Mouse (Mus musculus): ENCODE results near the gene Pax5. TPM values are rescaled to one million over a fixed set of nuclear protein-coding genes. Genes with fewer than 3 reads are reported as not detected.
"Not testable (repeated sequence)": the region's sequence is repeated elsewhere in the genome, so short reads cannot be mapped to it uniquely, and the experiment has no call there.

The Pax5 gene
- 18.0 and 35.6 TPM in 2 replicates for polyA plus RNA-seq (2011; ENCODE audit: insufficient read depth, insufficient read length, low replicate concordance, missing spikeins)

DNA sequence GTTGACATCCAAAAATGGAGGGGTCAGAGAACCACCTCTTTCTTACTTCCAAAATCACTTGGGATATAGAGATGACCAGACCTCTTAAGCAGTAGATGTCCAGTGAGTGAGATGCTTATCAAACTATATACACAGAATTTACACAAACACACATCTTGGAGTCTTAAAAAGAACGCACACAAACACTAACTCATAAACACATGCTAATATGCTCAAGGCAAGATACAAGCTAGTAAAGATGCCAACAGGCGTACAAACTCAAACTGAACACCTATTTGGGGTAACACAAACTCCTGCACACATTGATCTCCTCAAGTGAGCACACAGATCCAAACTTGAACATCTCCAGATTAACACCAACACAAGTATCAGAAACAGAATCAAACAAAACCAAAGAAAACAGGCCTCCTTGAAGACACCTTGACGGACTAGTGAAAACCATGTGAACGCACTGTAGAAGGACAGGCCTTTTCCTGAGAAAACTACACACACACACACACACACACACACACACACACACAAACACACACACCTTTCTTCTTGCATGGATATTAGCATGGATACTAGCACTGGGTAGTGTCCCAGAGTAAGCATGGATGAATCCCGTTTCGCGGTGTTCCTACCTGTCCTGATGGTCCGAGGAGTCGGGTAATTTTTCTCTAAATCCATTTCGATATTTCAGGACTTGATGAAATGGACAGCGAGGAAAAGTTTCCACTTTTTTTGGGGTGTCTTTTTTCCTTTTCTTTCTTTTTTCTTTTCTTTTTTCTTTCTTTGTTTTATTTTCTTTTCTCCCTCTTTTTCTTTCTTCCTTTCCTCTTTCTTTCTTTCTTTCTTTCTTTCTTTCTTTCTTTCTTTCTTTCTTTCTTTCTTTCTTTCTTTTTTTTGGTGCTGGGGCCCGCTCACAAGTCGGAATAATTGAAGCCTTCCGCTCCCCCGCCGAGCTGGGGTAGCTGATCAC lies at the start of gene Pax5:
TSS of gene Pax5 (minus strand) at position 748 of the 961 bp plus-strand sequence.
- TF ChIP-seq POLR2A (IDR thresholded peaks at IDR 0.05; ENCODE audit: borderline replicate concordance, control insufficient read depth, low read depth, low read length): no peak
- TF ChIP-seq CTCF (IDR thresholded peaks at IDR 0.05; ENCODE audit: control insufficient read depth, insufficient read depth, low read length): no peak
- WGBS: 36% methylated on average over 16 of the region's 16 CpGs
- Histone ChIP-seq H3K4me3 (replicated peaks; ENCODE audit: control insufficient read depth, low read depth, low read length) (peak within 1 kb of the TSS; percentile 57), H3K27ac (ENCODE audit: control insufficient read depth, insufficient read depth, low read depth, low read length, poor library complexity) (peak within 1 kb of the TSS; percentile 97), H3K4me1 (ENCODE audit: control insufficient read depth, insufficient read depth, low read length) (no peaks in the 10 kb centered on the region; the same call in 1 of the 2 replicates)

DNA sequence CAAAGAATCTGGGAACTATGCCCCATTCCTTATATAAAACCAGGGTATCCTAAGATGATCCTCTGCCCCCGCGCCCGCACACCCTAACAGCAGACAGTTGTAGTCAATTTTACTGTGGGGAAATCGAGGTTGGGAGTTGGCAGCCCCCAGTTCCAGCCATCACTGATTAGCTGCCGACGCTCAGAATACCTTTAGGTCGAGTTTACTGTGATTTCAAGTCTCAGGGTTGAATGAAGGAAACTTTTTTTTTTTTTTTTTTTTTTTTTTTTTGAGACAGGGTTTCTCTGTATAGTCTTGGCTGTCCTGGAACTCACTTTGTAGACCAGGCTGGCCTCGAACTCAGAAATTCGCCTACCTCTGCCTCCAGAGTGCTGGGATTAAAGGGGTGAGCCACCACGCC lies 46.8 kb upstream of the Pax5 start:
- Histone ChIP-seq H3K4me3 (replicated peaks; ENCODE audit: control insufficient read depth, low read depth, low read length) (peak overlapping the region; percentile 97), H3K27ac (ENCODE audit: control insufficient read depth, insufficient read depth, low read depth, low read length, poor library complexity) (peak overlapping the region; percentile 98)
- not testable (repeated sequence) for H3K4me1 ChIP-seq (ENCODE audit: control insufficient read depth, insufficient read depth, low read length)
- 6% methylated on average over 10 of the region's 10 CpGs for WGBS

DNA sequence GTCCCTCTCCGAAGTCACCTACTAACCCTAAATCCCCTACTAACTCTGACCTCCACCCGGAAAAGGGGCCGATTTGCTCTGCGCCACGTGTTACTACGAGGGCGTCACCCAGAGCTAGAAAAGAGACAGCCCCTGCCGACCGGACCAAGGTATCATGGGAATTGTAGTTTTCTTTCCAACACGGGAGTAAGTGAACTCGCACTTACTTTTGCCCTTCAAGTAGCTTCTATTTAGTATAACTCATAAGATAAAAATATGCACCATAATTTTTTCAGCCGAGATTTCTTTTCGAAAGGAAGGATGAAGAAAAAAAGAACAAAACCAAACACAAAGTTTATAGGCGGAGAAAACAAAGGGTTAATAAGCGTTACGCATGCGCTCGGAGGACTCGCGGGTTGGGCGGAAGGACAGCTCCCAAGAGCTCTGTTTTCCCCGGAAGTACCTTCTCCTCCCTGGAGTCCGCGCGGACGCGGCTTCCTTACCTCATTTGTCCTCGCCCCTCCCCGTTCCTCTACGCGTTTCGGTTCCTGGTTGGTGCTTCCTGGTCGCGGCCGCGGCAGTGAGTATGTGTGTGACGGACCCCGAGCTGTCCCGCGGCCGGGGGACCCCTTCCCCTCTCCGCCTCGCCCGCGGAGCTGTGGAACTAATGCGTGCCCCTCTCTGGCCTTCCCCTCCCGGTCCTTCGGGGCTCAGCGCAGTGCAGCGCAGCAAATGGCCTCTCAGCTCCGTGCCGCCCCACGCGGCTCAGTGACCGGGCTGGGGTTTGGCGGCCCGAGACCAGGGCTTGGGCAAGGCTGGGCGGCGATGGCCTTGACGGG lies 46.1 kb upstream of the Pax5 start:
- Histone ChIP-seq H3K4me1 (ENCODE audit: control insufficient read depth, insufficient read depth, low read length) (no peaks in the 10 kb centered on the region), H3K27ac (ENCODE audit: control insufficient read depth, insufficient read depth, low read depth, low read length, poor library complexity) (peak overlapping the region; percentile 98), H3K4me3 (replicated peaks; ENCODE audit: control insufficient read depth, low read depth, low read length) (peak overlapping the region; percentile 97)
- WGBS: under 1% methylated on average over 60 of the region's 60 CpGs
- TF ChIP-seq POLR2A (IDR thresholded peaks at IDR 0.05; ENCODE audit: borderline replicate concordance, control insufficient read depth, low read depth, low read length): peak; percentile 97
- TF ChIP-seq CTCF (IDR thresholded peaks at IDR 0.05; ENCODE audit: control insufficient read depth, insufficient read depth, low read length): peak; percentile 18; the same call in 1 of the 2 replicates

DNA sequence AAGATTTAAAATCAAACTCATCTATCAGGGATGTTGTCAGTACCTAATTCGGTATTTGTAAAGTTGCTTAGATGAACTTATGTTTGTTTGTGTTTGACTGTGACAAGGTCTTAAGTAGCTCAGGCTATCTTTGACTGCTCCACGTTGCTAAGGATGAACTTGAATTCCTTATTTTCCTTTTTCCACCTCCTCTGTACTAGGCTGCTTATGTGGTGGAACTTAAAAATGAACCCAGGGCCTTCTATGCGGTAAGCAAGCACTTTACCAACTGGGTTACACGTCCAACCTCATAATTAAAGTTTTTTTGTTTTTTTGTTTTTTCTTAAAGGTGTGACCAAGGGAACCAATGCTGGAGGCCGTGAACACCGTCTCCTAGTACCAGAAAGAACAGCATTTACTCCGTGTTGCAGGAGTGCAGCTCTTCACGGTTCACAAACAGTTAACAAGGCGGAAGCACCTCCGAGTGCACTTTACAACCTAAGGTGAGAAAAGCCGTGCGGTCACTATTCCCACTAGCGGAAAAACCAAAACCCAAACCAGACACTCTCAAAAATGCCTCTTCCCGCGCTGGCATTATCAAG lies 45.4 kb upstream of the Pax5 start, which contains the start of gene Zcchc7:
TSS of gene Zcchc7 (plus strand) at position 325 of the 581 bp plus-strand sequence.
- TF ChIP-seq POLR2A (IDR thresholded peaks at IDR 0.05; ENCODE audit: borderline replicate concordance, control insufficient read depth, low read depth, low read length) (no peak), CTCF (IDR thresholded peaks at IDR 0.05; ENCODE audit: control insufficient read depth, insufficient read depth, low read length) (no peak)
- 7% methylated on average over 15 of the region's 15 CpGs for WGBS

DNA sequence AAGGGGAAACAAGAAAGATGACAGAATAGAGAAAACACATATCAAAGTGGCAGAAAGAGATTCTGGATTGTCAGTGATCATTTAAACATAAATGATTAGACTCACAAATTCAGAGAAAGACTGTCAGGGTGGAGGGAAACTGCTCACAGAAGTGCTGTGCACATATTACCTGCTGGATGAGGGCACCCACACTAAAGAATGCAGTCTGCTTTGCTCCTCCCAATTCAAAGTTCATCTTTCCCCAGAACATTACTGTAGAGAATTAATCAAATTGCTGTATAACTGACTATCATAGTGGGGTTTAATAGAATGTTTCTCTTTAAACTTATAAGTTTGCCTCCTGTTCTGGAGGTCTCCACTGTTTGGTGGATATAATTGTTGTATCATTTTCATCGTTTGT lies 30.2 kb upstream of the Pax5 start:
- Histone ChIP-seq H3K4me3 (replicated peaks; ENCODE audit: control insufficient read depth, low read depth, low read length) (no peak overlapping the region), H3K27ac (ENCODE audit: control insufficient read depth, insufficient read depth, low read depth, low read length, poor library complexity) (no peak overlapping the region), H3K4me1 (ENCODE audit: control insufficient read depth, insufficient read depth, low read length) (no peaks in the 10 kb centered on the region)
- 70% methylated on average over 1 of the region's 1 CpGs for WGBS
- TF ChIP-seq POLR2A (IDR thresholded peaks at IDR 0.05; ENCODE audit: borderline replicate concordance, control insufficient read depth, low read depth, low read length): no peak
- no peak for TF ChIP-seq CTCF (IDR thresholded peaks at IDR 0.05; ENCODE audit: control insufficient read depth, insufficient read depth, low read length)

More for the DNA sequence above, 45.4 kb upstream of the Pax5 start, which contains the start of gene Zcchc7:
- Histone ChIP-seq H3K27ac (ENCODE audit: control insufficient read depth, insufficient read depth, low read depth, low read length, poor library complexity) (peak within 1 kb of the TSS; percentile 98), H3K4me3 (replicated peaks; ENCODE audit: control insufficient read depth, low read depth, low read length) (peak within 1 kb of the TSS; percentile 97), H3K4me1 (ENCODE audit: control insufficient read depth, insufficient read depth, low read length) (no peaks in the 10 kb centered on the region)

DNA sequence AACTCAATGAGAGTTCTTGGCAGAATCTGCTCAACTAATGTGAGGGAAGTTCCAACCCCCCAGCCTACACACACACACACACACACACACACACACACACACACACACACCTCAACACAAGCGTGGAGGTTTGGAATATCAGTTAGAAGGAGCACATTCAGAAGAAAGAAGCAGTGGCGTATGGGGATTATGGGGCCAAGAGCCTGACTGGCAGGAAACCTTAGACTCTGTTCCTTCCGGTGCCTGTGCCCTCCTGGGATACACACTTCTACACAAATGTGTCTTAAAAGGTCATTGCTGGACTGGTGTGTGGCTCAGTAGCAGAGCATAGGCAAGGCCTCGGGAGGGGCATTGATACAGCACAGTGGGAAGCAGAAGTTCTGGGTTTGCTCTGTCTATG lies 10.9 kb upstream of the Pax5 start:
- TF ChIP-seq CTCF (IDR thresholded peaks at IDR 0.05; ENCODE audit: control insufficient read depth, insufficient read depth, low read length) (no peak), POLR2A (IDR thresholded peaks at IDR 0.05; ENCODE audit: borderline replicate concordance, control insufficient read depth, low read depth, low read length) (no peak)
- H3K27ac ChIP-seq (ENCODE audit: control insufficient read depth, insufficient read depth, low read depth, low read length, poor library complexity): no peak overlapping the region
- H3K4me3 ChIP-seq (replicated peaks; ENCODE audit: control insufficient read depth, low read depth, low read length): no peak overlapping the region
- 67% methylated on average over 4 of the region's 4 CpGs for WGBS
- no peaks in the 10 kb centered on the region for H3K4me1 ChIP-seq (ENCODE audit: control insufficient read depth, insufficient read depth, low read length)

DNA sequence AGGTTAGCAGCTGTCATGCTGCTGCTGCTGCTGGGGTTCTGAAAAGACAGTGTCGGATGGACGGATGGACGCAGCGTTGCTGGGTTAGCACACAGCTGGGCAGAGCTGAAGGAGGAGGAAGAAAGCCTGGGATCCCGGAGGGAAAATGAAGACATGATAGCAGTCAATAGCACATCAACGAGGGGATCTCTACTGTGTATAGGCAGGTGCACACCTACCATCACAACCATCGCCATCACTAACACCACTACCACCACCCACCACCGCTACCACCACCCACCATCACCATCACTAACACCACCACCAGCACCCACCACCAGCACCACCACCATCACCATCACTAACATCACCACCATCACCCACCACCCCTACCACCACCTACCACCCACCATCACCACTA lies 9.8 kb upstream of the Pax5 start:
- Histone ChIP-seq H3K4me1 (ENCODE audit: control insufficient read depth, insufficient read depth, low read length) (no peaks in the 10 kb centered on the region), H3K4me3 (replicated peaks; ENCODE audit: control insufficient read depth, low read depth, low read length) (no peak overlapping the region), H3K27ac (ENCODE audit: control insufficient read depth, insufficient read depth, low read depth, low read length, poor library complexity) (no peak overlapping the region)
- TF ChIP-seq CTCF (IDR thresholded peaks at IDR 0.05; ENCODE audit: control insufficient read depth, insufficient read depth, low read length) (no peak), POLR2A (IDR thresholded peaks at IDR 0.05; ENCODE audit: borderline replicate concordance, control insufficient read depth, low read depth, low read length) (no peak)
- 85% methylated on average over 8 of the region's 8 CpGs for WGBS

DNA sequence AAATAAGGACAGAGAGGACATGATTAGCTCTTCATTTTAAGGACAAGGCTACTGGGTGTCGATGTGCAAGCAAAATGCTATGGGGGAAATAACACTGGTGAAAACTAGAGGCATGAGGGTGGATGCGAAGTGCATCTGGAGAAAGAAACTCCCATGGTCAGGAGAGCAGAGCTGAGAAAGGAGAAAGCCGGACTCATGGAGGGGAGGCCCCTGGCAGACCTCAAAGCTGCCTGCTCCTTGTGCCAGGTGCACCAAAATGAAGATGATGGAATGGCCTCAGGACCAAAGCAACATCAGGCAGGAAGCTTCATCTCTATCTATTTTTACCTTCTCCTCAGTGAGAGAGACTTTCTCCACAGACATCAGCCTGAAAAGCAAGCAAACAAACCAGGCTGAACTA lies 7.4 kb upstream of the Pax5 start:
- H3K4me1 ChIP-seq (ENCODE audit: control insufficient read depth, insufficient read depth, low read length): no peaks in the 10 kb centered on the region
- H3K27ac ChIP-seq (ENCODE audit: control insufficient read depth, insufficient read depth, low read depth, low read length, poor library complexity): no peak overlapping the region
- H3K4me3 ChIP-seq (replicated peaks; ENCODE audit: control insufficient read depth, low read depth, low read length): no peak overlapping the region
- WGBS: 76% methylated on average over 3 of the region's 3 CpGs
- no peak for TF ChIP-seq CTCF (IDR thresholded peaks at IDR 0.05; ENCODE audit: control insufficient read depth, insufficient read depth, low read length)
- no peak for TF ChIP-seq POLR2A (IDR thresholded peaks at IDR 0.05; ENCODE audit: borderline replicate concordance, control insufficient read depth, low read depth, low read length)

Data from bone marrow, adult 2 months (tissue).